Comparison of ENCODE assay signal across 8 mouse cellular contexts in genomic region chr9:89736932-89737705, GRCm38 (mm10). TPM values are rescaled to one million over a fixed set of nuclear protein-coding genes. Genes with fewer than 3 reads are reported as not detected.
A peak's percentile ranks its signal among the peaks of the same experiment; 100 is the strongest.
DNase-seq lines count a peak whose midpoint lies in the region; ATAC-seq and TF ChIP-seq lines count a peak whose summit lies in the region.

No protein-coding gene starts in this region.

- H3K36me3 ChIP-seq in limb, embryonic 10.5 days: no peaks in the 10 kb centered on the region
- H3K36me3 ChIP-seq in midbrain, postnatal 0 days (ENCODE audit: insufficient read depth, low read length): no peaks in the 10 kb centered on the region

- peak overlapping the region; percentile 76 for H3K27ac ChIP-seq in left cerebral cortex, adult 2 months
- H3K27ac ChIP-seq in limb, embryonic 10.5 days: no peak overlapping the region
- no peak overlapping the region for H3K27ac ChIP-seq in midbrain, postnatal 0 days (ENCODE audit: low read depth, low read length)

- H3K4me1 ChIP-seq in limb, embryonic 10.5 days: no peaks in the 10 kb centered on the region
- peaks cover 2% of the 10 kb centered on the region; the same call in 1 of the 2 replicates for H3K4me1 ChIP-seq in midbrain, postnatal 0 days (ENCODE audit: insufficient read depth, low read length)

- peak overlapping the region; percentile 50 for H3K4me3 ChIP-seq in left cerebral cortex, adult 2 months
- no peak overlapping the region for H3K4me3 ChIP-seq in limb, embryonic 10.5 days
- H3K4me3 ChIP-seq in midbrain, postnatal 0 days (ENCODE audit: low read depth, low read length): peak overlapping the region; percentile 36

- H3K9me3 ChIP-seq in limb, embryonic 10.5 days (replicated peaks): no peaks in the 10 kb centered on the region
- no peaks in the 10 kb centered on the region for H3K9me3 ChIP-seq in midbrain, postnatal 0 days (ENCODE audit: low read length)

- no peak for DNase-seq in left cerebral cortex, adult 2 months (ENCODE audit: extremely low spot score in 1 of 2, low spot score in 2 of 2)
- DNase-seq in left cerebral cortex, postnatal 4 days: no peak
- DNase-seq in c-Kit-positive CD71-positive TER-119-negative erythroid progenitor cells, embryonic 14.5 days (ENCODE audit: low read depth): peak; percentile 17
- DNase-seq in heart, postnatal 14 days: peak; percentile 35 to 61
- peak; percentile 80 for DNase-seq in limb, embryonic 10.5 days (ENCODE audit: low spot score)
- DNase-seq in midbrain, postnatal 0 days (ENCODE audit: low spot score): peak; percentile 5
- peak; percentile 34 for DNase-seq in yolk sac, embryonic 10.5 days (ENCODE audit: low spot score)
- no peak for DNase-seq in layer of hippocampus, adult 8-10 months (ENCODE audit: low spot score in 2 of 2)

- ATAC-seq in midbrain, postnatal 0 days (ENCODE audit: low FRiP score): no peak

- TF ChIP-seq CTCF in left cerebral cortex, adult 2 months (IDR thresholded peaks at IDR 0.05): no peak
- TF ChIP-seq CTCF in midbrain, postnatal 0 days (IDR thresholded peaks at IDR 0.05): 0 out of 2 replicates have a peak, but pooled peaks have one; percentile 12

- 6% methylated on average over 20 of the region's 20 CpGs for WGBS in limb, embryonic 10.5 days
- WGBS in midbrain, postnatal 0 days: 6% methylated on average over 20 of the region's 20 CpGs

- peaks cover 11% of the 10 kb centered on the region; the same call in 1 of the 2 replicates for H3K27me3 ChIP-seq in limb, embryonic 10.5 days (ENCODE audit: low read depth, poor library complexity, severe bottlenecking)
- peaks cover 16% of the 10 kb centered on the region for H3K27me3 ChIP-seq in midbrain, postnatal 0 days (ENCODE audit: insufficient read depth, low read length)

- peak overlapping the region; percentile 65 for H3K4me2 ChIP-seq in midbrain, postnatal 0 days (ENCODE audit: low read depth, low read length, poor library complexity, severe bottlenecking)

- H3K9ac ChIP-seq in midbrain, postnatal 0 days (replicated peaks; ENCODE audit: low read length, poor library complexity, severe bottlenecking): no peak overlapping the region

- intact Hi-C loops in left cerebral cortex, adult 2 months (cut with DNase I): loop anchor here (1.0 to 10.0 kb wide), 2 partner anchors 56 to 178 kb away; no protein-coding TSS in a partner anchor
- intact Hi-C loops in left cerebral cortex, postnatal 4 days (cut with DNase I): no loop called here
- intact Hi-C loops in heart, postnatal 14 days (cut with DNase I): no loop called here

RNA-seq across cellular contexts. Expression of gene Ankrd34c, which starts 1.2 kb away (rescaled TPM):
- total RNA-seq in left cerebral cortex, adult 2 months (2021): 10 to 100 TPM; 10.3 to 13.8 TPM
- 1 to 10 TPM; 3.2 to 3.5 TPM for total RNA-seq in left cerebral cortex, postnatal 4 days (2021)
- total RNA-seq in heart, postnatal 14 days (2021): not detected
- polyA plus RNA-seq in limb, embryonic 10.5 days (2016; fragmentation: Nextera tagmentation; extraction: Ambion mirVana): not detected in 2 replicates
- total RNA-seq in midbrain, postnatal 0 days (2014; rRNA removed): 2.5 and 3.7 TPM in 2 replicates
- polyA plus RNA-seq in midbrain, postnatal 0 days (2015; fragmentation: Nextera tagmentation; extraction: Ambion mirVana): 0.74 and 0.86 TPM in 2 replicates
- 1 to 10 TPM; 1.9 to 2.7 (median 2.4) TPM for total RNA-seq in layer of hippocampus, adult 8-10 months (2022)

RNA-seq across cellular contexts. Expression of gene Tmed3, which starts 32.3 kb away (rescaled TPM):
- 10 to 100 TPM; 27.7 to 30.3 TPM for total RNA-seq in left cerebral cortex, adult 2 months (2021)
- total RNA-seq in left cerebral cortex, postnatal 4 days (2021): 10 to 100 TPM; 25.0 to 25.9 TPM
- 10 to 100 TPM; 25.9 to 26.8 TPM for total RNA-seq in heart, postnatal 14 days (2021)
- 38.9 and 50.1 TPM in 2 replicates for polyA plus RNA-seq in limb, embryonic 10.5 days (2016; fragmentation: Nextera tagmentation; extraction: Ambion mirVana)
- total RNA-seq in midbrain, postnatal 0 days (2014; rRNA removed): 56.5 and 59.3 TPM in 2 replicates
- 57.6 and 62.2 TPM in 2 replicates for polyA plus RNA-seq in midbrain, postnatal 0 days (2015; fragmentation: Nextera tagmentation; extraction: Ambion mirVana)
- 10 to 100 TPM; 28.7 to 43.1 (median 34.4) TPM for total RNA-seq in layer of hippocampus, adult 8-10 months (2022)

Comparison
In these comparisons a context has a peak if more than half of its experiments do, and no peak if none do; other contexts are left out.
1. DNase-seq: peak in c-Kit-positive CD71-positive TER-119-negative erythroid progenitor cells, embryonic 14.5 days (single experiment), heart, postnatal 14 days (2 of 2), limb, embryonic 10.5 days (single experiment), midbrain, postnatal 0 days (single experiment) and yolk sac, embryonic 10.5 days (single experiment); none in left cerebral cortex, adult 2 months (0 of 2), left cerebral cortex, postnatal 4 days (single experiment) and layer of hippocampus, adult 8-10 months (0 of 2).